Mouse (Mus musculus) adrenal gland (tissue): ENCODE measurements at regions not wholly inside any gene's neighbourhood (a gene's known extent, or its start where the extent isn't known, plus 50 kb on each side); places are given as distances from the start of the nearest gene placed in this dataset.

ENCODE experiments used
- intact Hi-C: fragments of 180-260 bp; cut with DNase I; formaldehyde crosslinking; loops from one replicate; pipeline ENCODE4 v1.15.1; 2025

DNA sequence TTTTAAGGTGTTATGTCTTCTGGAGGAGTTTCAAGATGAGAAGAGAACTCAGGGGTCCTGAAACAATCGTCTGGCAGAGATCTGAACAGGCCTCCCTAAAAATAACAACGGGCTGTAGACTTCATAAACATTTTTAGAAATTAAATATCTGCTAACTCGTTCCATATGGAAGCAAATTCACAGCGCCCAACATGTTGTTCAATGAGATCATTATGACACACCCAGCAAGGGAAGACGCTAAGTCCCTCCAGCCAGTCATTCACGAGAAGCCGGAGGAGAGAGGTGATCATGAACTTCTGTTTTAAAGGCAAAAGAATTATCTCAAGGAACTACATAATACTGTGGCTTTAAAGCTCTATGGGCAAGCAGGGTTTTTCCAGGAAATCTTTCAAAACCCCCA lies 334.8 kb downstream of the Efna5 start:
- intact Hi-C loops, result no loop called here

DNA sequence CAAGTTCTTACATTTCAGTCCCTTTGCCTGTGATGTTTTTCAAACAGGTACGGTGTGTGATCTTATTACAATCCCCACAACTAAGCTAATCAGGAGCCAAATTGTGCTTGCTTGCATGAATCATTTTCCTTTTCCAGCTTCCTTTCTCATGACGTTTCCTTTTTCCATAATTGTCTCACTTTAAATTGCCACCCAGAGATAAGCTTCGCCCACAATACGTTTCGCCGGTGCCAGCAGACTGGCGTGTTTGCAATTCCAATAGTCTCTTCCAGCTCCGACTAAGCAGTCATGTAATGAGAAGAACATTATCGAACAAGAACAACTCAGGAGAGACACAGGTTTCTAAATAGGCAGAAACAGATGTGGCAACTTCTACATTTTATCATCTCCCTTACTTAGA lies 335.8 kb downstream of the Efna5 start:
- intact Hi-C loops, result no loop called here

DNA sequence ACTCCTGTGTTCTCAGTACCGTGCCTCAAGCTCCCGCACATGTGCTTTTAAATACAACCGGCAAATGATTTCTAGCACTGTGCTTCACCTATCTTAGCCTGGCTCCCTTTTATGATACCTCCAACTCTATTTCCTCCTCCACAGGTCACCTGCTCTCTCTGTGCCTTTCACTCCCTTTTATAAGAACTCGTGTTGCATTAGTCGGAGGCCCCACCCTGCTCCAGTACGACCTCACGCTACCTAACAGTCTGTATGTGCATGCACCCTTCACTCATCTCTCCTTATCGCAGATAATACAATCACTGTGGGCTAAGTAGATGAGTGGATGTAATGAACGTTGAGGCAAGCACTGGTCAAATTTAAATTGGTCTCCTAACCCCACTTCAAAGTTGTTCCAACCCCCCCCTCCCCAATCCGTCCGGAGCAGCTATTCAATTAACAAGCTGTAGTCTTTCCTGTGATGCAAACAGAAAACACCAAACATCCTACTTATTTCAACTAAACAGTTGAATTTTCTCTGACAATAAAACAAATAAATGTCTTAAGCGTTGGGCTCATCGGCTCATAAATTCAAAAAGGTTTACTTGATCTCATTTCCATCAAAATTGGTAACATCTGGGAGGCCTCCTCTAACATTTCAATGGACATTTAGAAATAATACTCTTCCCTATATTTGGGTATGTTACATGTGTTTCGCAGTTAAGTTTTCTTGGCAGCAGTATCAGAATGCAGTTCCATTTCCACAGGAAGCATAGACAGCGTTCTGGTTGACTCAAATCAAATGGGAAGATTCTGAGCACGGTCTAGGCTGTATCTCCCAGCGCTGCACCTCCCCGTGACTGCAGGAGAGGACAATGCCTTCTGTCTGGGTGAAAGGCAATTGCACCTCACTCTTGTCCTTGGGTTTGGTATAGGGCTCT lies 337.8 kb downstream of the Efna5 start:
- intact Hi-C loops, result no loop called here

DNA sequence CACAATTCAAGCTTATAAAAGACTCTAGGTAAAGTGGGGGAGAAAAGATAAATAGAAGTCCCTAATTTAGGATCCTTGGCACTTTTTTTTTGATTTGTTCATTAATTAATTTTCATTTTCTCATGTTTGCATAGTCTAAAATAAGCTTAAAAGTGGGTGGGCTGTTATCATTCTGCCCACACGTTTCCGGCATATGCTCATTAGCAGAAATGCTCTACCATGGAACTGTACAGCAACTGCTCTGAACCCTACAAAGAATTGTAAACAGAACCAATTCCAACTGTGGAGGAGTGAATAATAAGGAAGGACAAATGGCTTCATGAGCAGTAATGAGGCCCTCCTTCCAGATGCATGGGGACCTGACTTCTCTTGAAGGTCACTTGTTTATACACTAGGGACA lies 351.2 kb downstream of the Efna5 start:
- intact Hi-C loops, result no loop called here

DNA sequence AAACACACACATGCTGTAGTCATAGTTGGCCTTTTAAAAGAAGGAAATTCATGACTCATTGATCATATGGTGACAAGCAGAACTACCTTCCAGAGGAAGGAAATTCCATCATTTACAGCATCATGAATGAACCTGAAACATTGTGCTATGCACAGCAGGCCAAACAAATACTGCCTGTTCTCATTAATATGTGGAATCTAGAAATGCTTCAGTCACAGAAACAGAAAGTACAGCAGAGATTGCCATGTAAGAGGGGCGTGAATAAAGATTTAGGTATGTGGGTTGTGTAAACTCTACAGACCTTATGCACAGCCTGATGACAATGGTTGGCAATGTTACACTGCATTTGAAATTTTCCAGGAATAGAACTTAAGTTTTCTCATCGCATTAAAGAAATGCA lies 353.6 kb downstream of the Efna5 start:
- intact Hi-C loops, result no loop called here

DNA sequence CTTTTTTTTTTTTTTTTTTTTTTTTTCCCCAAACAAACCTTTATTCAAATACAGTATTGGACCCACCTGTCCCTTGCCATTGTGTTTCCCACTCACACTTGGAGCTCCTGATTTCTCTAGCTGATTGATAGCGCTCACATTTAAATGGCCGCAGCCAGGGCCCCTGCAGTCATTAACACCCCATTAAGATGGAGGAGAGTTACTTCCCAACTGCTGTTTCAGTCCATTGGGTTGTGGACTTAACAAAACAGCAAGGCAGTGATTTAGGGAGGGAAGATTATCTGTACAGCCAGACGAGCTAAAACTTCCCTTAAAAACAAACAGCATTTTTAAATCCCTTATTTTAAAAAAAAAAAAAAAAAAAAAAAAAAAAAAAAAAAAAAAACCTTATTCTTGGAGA lies 367.5 kb downstream of the Efna5 start:
- intact Hi-C loops, result no loop called here

DNA sequence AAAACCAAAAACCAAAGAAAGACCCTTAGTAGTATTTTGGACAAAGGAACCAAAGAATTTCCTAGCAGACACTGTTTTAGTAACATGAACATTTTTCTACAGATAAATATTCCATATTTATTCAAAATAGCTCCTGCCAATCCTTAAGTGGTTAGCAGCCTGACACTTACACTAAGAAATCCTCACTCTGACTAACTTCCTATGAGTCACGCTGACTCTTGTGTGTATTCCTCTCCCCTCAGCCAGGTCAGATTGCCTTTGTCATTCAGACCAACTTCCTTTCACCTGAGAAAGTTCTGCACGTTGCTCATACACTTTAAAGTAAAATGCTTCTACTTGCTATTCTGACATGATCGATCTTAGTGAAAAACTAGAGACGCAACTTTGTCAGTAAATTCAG lies 370.9 kb downstream of the Efna5 start:
- intact Hi-C loops, result no loop called here

DNA sequence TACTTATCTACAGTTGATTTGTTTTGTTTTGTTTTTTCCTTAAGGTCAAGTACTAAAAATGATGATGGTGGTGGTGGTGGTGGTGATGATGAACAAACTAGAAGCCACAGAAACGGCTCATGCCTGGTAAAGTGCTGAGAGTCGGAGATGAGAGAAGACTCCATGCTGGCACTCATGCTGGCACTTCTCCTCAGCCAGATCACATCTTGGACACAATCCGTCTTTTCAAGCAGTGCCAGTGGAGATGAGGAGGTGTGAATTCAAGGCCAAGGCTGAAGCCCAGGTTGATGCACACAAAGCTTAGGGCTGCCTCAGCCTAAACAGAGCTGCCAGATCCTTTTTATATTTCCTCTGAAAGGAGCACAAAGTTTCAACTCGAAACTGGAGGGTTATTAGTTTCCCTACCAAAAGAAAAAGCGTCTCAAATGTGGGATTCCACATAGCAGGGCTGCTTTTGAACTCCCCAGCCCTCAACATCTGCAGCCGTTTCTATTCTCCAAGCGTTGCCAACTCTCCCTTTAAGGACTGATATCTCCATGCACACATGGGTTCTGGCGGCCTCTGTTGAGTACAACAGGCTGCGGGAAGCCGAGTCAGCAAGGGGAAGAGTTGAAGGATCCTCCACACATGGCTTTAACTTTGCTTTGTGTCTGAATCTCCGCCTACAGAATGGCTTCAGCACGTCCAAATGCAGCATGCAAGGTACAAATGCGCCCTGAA lies 373.2 kb downstream of the Efna5 start:
- intact Hi-C loops, result no loop called here

DNA sequence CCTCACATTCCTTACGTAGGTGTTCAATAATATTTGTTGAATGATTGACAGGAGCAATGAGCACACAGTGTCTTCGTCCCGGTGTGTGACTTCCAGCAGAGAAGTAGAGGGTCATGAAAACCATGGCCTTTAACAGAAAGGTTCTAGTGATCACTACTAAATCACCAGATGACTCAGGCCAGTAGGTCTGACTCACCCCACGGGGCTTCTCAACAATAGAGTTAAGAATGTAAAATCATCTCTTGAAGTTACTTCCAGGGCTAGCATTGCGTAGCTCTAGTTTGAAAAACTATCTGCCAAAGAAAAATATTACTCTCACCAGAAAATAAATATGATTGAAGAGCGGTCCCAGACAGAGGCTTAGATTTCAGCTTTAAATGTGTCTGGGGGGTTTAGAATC lies 376.4 kb downstream of the Efna5 start:
- intact Hi-C loops, result no loop called here

DNA sequence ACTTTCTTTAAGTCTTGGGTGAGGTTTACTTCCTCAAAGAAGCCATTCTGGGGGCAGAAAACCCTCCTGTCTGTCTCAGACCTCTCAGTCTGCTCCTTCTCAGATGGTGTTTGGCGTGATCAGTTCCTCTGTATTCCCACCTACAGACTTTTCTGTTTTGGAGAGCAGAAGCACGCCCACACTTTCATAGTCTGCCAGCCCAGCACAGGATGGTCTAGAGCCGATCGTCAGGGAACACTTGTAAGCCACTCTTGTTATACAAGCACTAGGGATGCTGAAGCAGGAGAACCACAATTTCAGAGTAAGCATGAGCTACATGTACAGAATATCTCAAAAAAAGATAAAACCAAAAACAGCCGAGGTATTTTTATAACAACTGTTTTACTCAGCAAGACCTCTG lies 410.4 kb downstream of the Efna5 start:
- intact Hi-C loops, result no loop called here

DNA sequence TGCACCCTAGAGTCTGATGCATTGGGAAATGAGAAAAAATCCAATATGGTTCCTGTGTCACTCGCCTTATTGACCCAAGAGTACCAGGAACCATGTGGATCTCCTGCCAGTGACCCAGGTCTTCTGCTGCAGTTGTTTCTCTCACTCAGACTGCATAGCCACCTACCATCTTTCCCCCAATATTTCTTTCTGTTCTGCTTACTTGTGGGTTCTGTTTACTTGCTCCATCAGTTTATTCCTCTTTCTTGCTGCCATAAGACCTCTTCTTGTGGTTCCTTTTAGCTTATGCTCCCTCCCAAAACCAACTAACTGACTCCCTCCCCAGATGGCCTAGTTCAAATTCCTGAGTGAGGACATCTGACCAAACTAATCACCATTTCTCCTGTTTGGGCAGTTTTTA lies 411.8 kb downstream of the Efna5 start:
- intact Hi-C loops, result no loop called here

DNA sequence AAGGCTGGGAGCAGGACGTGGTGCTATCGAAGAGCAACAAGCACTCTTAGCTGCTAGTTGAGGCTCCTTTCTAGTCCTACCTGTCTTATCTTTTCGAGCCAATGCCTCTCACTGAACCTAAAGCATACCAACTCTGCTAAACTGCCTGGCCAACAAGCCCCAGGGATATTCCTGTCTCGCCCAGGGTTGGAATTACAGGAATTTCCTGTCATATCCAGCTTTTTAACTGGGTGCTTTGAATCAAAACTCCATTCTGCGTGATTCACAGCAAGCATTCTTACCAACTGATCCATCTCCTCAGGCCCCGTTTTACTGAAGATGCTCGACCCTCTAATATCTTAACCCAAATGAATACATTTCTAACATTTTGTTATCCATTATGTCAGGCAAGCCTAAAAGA lies 412.3 kb downstream of the Efna5 start:
- intact Hi-C loops, result no loop called here

DNA sequence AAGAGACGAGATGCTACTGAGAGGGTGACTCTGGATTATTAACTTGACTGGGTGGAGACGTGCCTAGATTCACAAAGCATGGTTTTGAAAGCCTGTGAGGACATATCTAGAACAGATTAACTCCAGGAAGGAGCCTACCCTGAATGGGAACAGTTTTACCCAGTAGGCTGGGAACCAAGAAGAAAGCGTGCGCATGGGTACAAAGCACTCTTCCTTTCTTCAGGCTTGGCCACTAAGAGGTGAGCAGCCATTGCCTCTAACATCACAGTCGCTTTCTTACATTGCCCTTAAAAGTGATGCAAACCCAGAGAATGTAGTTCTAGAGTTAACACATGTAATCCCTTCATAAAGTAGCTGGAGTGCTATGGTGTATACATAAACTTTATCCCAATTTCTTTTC lies 414.0 kb downstream of the Efna5 start:
- intact Hi-C loops, result no loop called here

DNA sequence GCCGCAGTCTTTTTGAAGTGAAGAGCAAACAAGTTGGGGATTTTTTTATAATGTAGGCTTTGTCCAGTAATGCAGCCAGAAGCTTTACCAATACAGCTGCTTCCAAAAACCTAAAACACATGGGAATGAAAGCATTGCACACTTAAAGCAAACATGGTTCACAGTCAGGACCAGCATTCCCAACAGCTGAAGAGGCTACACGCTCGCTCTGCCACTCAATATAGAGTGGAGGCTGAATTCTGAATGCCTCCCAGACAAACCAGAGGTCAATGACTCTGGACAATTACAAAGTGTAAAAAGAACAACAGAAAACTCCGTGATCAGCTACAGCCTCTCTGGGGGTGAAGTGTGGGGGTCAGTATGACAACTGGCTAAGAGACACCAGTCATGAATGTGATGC lies 416.1 kb downstream of the Efna5 start:
- intact Hi-C loops, result no loop called here

DNA sequence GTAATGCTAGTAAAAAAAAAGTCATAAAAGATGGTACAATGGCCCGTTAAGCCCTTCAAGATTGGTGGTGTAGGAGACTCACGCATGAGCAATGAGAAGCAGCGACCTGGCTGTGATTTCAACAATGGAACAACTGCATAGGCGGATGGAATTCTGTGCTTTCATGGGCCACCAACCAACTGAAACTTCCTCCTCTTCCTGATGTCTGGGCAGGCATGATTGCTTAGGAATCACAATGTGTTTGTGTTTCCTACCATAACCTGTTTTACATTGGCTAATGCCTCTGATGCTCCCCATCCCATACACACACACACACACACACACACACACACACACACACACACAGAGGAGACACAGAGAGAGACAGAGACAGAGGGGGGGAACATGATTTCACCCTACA lies 416.9 kb downstream of the Efna5 start:
- intact Hi-C loops, result no loop called here

DNA sequence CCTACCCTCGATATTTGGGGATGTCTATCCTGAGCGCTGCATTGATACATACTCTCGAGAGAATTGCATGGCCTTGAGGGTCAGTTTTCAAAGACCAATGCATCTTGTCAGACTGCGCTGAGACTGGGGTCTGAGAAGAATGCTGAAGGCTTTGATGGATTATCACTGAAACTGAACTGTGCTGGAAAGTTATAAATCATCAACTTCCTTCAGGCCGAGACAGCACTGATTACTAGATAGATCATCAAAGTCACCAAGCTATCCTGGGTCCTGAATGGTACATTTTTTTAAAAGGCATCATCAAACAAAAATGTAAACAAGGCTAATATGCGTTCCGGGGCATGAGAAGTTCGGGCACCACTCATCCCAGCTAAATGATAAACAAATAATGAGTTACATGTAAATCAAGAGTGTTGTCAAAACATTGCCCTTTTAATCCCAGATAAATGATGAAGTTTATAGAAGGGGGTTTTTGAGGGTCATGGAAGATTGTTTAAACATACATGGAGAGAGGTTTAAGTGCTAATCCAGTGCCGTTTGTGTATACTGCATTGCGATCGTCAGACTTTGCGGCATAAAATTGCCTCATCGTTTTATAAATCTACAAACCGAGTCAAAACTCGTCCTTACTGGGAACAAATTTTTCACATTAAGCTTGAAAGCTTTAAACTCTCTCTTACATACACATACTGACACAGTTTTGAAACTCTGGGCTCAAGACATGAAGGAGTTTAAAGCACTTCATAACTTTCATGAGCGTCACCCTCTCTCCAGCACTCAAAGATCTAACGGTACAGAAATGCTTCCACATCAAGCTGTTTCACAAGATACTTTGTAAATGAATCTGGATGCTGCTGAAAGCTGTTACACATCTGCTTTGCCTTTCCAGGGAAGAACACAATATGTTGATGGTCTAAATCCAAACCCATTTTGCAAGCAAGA lies 419.5 kb downstream of the Efna5 start:
- intact Hi-C loops, result no loop called here

DNA sequence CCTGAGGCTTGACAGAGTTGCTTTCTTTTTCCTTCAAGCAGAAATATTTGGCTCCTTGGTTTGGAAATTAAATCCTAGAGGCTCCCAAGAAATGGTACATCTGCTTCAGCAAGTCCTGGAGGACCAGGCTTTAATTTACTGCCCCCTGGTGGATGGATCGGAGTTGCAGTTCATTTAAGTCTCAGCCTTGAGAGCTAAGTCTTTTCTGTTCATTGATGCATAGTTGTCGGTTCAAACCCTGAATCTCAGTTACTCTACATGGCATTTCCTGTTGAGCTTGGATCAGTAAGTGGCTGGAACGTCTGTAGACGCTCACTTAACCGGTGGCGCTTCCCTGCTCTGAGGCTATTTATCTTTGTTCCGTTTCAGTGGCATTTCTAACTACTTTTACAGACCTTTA lies 422.2 kb downstream of the Efna5 start:
- intact Hi-C loops, result loop anchor here (5.0 kb wide), 1 partner anchor 147 kb away; no protein-coding TSS in a partner anchor

DNA sequence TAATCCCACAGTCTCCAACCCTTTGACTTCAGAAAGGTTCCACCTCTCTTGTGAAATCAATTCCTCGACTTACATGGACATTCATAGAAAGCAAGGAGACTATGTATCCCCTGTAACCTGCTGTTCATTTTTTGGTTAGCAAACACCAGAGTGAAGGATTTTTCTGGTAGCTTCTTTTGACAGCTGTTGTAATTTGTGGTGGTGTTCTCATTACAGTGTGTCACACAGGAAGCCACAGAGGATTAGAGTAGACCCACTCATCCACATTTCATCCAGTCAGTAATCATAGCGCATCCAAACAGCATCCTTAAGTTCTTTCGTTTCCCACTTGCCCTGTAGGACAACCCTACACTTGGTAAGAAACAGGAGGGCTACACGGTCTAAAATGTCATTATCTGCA lies 443.1 kb downstream of the Efna5 start:
- intact Hi-C loops, result no loop called here

DNA sequence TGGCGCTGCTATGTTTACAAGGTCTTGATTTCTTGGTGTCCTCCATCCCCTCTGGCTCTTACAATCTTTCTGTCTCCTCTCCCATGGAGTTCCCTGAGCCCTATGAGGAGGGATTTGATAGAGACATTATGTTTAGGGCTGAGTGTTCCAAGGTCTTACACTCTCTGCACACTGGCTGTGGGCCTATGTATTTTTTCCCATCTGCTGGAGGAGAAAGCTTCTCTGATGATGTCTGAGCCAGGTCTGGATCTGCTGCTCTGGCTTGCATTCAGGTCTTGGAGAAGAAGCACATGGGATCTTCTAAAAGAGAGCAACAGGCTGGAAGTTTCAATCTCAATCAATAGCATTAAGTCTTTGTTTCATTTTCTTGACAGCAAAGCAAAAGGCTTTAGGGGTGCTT lies 445.1 kb downstream of the Efna5 start:
- intact Hi-C loops, result no loop called here

DNA sequence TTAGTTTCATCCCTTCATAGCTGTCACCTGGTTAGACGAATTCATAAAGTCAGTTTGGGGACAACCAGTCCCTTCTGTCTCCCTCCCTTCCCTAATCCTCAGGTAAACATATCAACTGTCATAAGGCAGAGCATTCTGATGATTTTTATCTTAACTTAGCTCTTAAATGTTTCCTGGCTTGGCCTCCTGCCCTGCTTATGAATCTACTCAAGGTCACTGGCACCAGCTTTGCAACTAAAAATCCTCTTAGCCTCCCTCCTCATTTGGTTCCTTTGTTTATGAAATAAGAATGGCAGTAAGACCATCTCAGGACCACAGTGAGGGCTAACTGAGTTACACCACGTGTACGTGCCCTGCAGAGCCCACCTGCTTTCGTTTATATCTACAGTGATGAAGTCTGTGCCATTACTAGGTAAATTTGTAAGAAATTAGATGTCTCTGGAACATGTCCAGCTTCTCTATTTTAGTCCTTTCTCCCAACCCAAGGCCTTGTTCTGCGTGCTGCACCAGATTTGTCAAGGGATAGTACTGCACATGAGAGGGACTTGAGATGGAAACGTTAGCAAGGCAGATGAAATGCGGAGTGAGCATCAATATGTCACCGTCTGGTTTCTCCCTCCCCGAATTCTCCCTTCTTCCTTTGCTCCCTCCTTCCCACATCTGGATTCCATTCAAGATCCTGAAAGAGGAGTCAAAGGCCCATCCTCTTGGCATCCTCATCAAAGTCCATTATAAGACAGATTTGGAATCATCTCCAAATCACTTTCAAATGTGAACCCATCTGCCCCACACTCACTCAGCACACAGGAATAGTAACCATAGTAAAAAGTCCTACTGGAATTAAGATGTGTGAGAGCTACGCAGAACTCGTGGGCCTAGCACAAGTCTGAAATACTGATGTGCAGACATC lies 457.4 kb downstream of the Efna5 start:
- intact Hi-C loops, result no loop called here

DNA sequence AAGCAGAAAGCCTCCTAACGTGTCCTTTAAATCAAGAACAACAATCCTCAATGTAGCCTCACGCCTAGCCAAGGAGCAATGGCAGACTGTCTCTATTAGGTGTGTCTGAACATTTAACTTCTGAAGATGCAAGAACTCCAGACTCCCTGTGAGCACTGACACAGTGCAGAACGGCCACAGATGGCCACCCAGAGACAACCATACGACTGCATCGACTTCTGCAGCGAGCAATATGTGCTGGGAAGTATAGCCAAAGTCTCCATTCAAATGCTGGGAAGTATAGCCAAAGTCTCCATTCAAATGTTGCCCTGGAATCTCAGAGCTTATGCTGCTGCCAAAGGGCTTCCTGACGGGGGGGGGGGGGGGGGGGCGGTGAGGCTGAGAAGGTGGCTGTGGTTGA lies 463.5 kb downstream of the Efna5 start:
- intact Hi-C loops, result loop anchor here (10.0 kb wide), 1 partner anchor 363 kb away; no protein-coding TSS in a partner anchor
